Mouse (Mus musculus) cerebral cortex, adult 2 months (tissue): ENCODE data around the gene Nap1l2.

Experiments
- WGBS: fragments of 180-500 bp; shearing (Covaris S2); methylation state at CpG from one replicate; pipeline ENCODE4 v1.1.7; 2018; 5-methylcytosine and 5-hydroxymethylcytosine counted together

Nap1l2 gene

DNA sequence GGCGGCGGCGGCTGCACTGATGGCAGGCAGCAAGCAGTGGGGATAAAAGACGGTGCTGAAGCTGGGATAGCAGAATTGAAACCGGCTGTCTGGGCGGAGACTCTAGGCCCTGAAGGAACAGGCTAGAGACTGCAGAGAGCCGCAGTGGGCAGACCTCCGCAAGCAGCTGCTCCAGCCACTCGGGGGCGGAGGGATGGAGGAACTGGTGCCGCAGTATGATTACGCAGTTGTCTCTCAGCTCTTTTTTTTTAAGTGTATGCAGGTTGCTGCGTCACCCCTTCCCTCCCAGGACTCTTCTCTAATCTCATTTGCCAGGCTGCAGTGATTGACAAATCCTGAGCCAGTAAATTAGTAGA lies at the start of gene Nap1l2:
Gene Nap1l2 (minus strand): TSS at position 210 of the 356 bp plus-strand sequence.
- WGBS, result 20% methylated on average over 13 of the region's 13 CpGs

GRCm38 (mm10) chrX:103215251-103215650 lies 28.8 kb upstream of the Nap1l2 start:
- 81% methylated on average over 4 of the region's 4 CpGs for WGBS

DNA sequence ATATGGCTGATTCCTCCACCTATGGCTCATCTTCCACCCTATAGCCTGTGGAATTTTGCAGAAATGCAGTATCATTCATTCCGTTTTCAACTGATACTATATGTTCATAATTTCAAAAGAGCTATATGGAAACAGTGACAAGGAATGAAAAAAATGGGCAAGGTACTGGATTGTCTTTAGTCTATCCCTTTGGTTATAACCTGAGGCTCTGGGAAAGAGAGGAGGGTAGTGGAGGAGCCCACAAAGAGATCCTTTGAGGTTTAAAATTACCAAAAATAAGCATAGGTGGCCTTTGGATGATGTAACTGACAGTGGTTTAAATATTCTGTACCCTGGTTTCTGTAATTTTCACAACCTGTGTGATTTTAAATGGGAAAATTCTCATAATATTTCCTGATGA lies 389 bp upstream of the Nap1l2 start:
- 13% methylated on average over 1 of the region's 1 CpGs for WGBS

DNA sequence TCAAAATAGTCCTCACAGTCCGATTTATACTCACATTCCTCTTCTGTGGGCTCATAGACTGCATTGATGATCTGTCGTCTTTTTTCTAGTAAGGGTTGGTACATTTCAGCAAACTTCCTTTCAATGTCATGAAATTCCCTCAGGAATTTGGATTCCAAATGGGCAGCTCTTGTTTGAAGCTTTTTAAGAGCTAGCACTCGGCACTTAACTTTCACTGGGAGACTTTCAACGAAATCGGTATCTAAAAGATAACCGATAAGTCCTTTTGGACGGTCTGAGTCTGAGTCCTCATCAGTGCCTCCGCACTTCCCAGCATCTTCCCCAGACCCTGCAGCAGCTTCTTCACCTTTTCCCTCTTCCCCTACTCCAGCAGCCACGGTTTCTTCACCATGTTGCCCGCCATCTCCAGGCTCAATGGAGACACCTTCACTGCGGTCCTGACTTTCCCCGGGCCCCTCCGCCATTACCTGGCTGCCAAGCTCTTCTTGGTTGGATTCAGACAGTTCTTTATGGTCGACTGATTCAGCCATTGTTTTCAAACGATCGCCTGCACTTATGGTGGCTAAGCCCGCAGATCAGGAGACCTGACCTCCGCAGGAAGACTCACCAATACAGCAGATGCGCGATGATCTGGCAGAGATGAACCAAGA lies 534 bp downstream of the Nap1l2 start:
- 5% methylated on average over 20 of the region's 20 CpGs for WGBS

DNA sequence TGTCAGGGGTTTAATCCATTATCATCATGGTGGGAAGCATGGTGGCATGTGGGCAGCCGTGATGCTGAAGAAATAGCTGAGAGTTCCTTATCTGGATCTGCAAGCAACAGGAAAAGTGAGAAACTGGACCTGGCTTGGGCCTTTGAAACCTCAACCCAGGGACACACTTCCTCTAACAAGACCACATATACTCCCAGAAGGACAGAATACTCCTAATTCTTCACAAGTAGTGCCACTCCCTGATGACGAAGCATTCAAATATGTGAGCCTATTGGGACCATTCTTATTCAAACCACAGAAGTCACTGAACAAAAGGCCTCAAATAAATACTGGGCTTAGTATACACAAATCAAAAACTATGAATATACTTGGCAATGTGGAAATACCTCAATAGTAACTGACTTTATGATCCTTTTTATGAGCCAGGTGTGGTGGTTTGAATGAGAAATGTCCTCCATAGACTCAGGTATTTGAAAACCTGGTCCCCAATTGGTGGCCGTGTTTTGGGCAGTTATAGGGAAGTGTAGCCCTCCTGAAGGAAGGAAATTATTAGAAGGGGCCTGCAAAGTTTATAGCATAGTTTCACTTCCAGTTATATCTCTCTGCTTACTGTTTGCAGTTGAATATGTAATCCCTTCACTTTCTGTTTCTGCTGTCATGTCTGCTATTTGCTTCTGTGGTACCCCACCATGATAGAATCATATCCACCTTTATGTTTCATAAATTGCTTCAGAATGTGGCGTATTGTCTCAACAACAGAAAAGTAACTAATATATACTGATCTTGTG lies 6.5 kb downstream of the Nap1l2 start:
- 84% methylated on average over 4 of the region's 4 CpGs for WGBS

GRCm38 (mm10) chrX:103164948-103165605 lies 21.4 kb downstream of the Nap1l2 start:
- 2% methylated on average over 27 of the region's 83 CpGs for WGBS

GRCm38 (mm10) chrX:103156134-103156533 lies 30.3 kb downstream of the Nap1l2 start:
- WGBS, result 78% methylated on average over 1 of the region's 1 CpGs

DNA sequence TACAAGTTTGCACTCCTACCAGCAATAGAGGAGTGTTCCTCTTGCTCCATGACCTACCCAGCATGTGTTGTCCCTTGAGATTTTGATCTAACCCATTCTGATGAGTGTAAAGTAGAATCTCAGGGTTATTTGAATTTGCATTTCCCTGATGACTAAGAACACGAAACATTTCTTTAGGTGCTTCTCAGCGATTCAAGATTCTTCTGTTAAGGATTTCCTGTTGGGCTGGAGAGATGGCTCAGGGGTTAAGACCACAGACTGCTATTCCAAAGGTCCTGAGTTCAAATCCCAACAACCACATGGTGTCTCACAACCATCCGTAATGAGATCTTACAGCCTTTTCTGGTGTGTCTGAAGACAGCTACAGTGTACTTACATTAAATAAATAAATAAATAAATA lies 47.9 kb downstream of the Nap1l2 start:
- WGBS, result 90% methylated on average over 3 of the region's 3 CpGs
